Mouse (Mus musculus) liver, postnatal 0 days (tissue): Measurements from ENCODE around the gene Gna11. TPM values are rescaled to one million over a fixed set of nuclear protein-coding genes. Genes with fewer than 3 reads are reported as not detected.
A peak's percentile ranks its signal among the peaks of the same experiment; 100 is the strongest.

Experiments
- ATAC-seq: fragments of 200-750 bp; cut with Nextera tagmentation; 2 replicates; pipeline ENCODE4 v1.8.0; 2017; ENCODE audit warnings: mild to moderate bottlenecking, moderate library complexity
- DNase-seq: peaks from one replicate; pipeline ENCODE4 v3.0.0-alpha.2; 2016
- H3K27ac ChIP-seq: fragments of 300-500 bp; sonication (generic); 2 replicates; pipeline ENCODE4 v1.5.1; 2014; ENCODE audit warnings: antibody characterized with exemption, moderate library complexity, mild to moderate bottlenecking, low read depth
- H3K27me3 ChIP-seq: fragments of 300-500 bp; sonication (generic); 2 replicates; pipeline ENCODE4 v1.6.1; 2014; ENCODE audit warnings: low read length, control low read depth, mixed read lengths; ENCODE audit not compliant: insufficient read depth
- H3K36me3 ChIP-seq: fragments of 300-500 bp; sonication (generic); replicated peaks from 2 replicates; pipeline ENCODE4 v1.6.1; 2014; ENCODE audit warnings: mild to moderate bottlenecking, control low read depth, low read length, moderate library complexity, mixed read lengths; ENCODE audit not compliant: insufficient read depth
- H3K4me1 ChIP-seq: fragments of 300-500 bp; sonication (generic); 2 replicates; pipeline ENCODE4 v1.6.1; 2014; ENCODE audit warnings: antibody characterized with exemption, mild to moderate bottlenecking, control low read depth; ENCODE audit not compliant: insufficient read depth
- H3K4me2 ChIP-seq: fragments of 300-500 bp; sonication (generic); 2 replicates; pipeline ENCODE4 v1.6.1; 2014; ENCODE audit warnings: low read depth, mild to moderate bottlenecking, low read length, moderate library complexity, mixed read lengths
- H3K4me3 ChIP-seq: fragments of 300-500 bp; sonication (generic); 2 replicates; pipeline ENCODE4 v1.5.1; 2014; ENCODE audit warnings: low read depth, low read length
- H3K9ac ChIP-seq: fragments of 300-500 bp; sonication (generic); replicated peaks from 2 replicates; pipeline ENCODE4 v1.6.1; 2014; ENCODE audit warnings: mild to moderate bottlenecking, moderate library complexity
- H3K9me3 ChIP-seq: fragments of 300-500 bp; sonication (generic); 2 replicates; pipeline ENCODE4 v1.6.1; 2016; ENCODE audit warnings: mild to moderate bottlenecking, control low read depth, low read length, mixed read lengths
- CTCF ChIP-seq: sonication (generic); IDR thresholded peaks from 2 replicates; pipeline ENCODE4 v1.5.1; 2016; ENCODE audit warnings: antibody characterized with exemption, low read depth
- EP300 ChIP-seq: IDR thresholded peaks from 2 replicates; pipeline ENCODE4 v1.6.1; 2016; ENCODE audit warnings: antibody characterized with exemption, low read depth, mild to moderate bottlenecking
- WGBS: fragments of 180-500 bp; shearing (Covaris S2); extraction: QIAGEN DNeasy Blood & Tissue Kit; methylation state at CpG from one replicate; pipeline ENCODE4 v1.1.7; 2014; ENCODE audit not compliant: insufficient replicate concordance; 5-methylcytosine and 5-hydroxymethylcytosine counted together
- polyA plus RNA-seq: library from polyadenylated mRNA; unstranded; fragments of >200 nt; fragmentation: Nextera tagmentation; extraction: Ambion mirVana; gene quantifications from 2 replicates; pipeline ENCODE4 v1.2.1, GENCODE M21; 2015

Gna11 gene
- 18.3 and 19.2 TPM in 2 replicates for polyA plus RNA-seq

GRCm38 (mm10) chr10:81545161-81545747 is at the start of gene Gna11:
Gene Gna11 (minus strand): TSS chr10:81545190.
- DNase-seq: peak; percentile 100
- Histone ChIP-seq H3K4me1 (peaks cover 47% of the 10 kb centered on the region), H3K9ac (peak within 1 kb of the TSS; percentile 80), H3K27me3 (no peaks in the 10 kb centered on the region), H3K9me3 (no peaks in the 10 kb centered on the region), H3K27ac (peak within 1 kb of the TSS; percentile 70), H3K4me3 (peak within 1 kb of the TSS; percentile 68), H3K36me3 (no peaks in the 10 kb centered on the region), H3K4me2 (peak within 1 kb of the TSS; percentile 99)
- WGBS: 1% methylated on average over 50 of the region's 59 CpGs
- TF ChIP-seq CTCF: no peak
- TF ChIP-seq EP300: no peak
- ATAC-seq: peak; percentile 92

GRCm38 (mm10) chr10:81593935-81594334 is 48.9 kb upstream of the Gna11 start:
- H3K9me3 ChIP-seq: no peaks in the 10 kb centered on the region
- no peak for ATAC-seq
- H3K27ac ChIP-seq: no peak overlapping the region
- no peak for DNase-seq
- H3K4me1 ChIP-seq: peaks cover 18% of the 10 kb centered on the region
- H3K4me3 ChIP-seq: no peak overlapping the region
- no peaks in the 10 kb centered on the region for H3K36me3 ChIP-seq
- H3K4me2 ChIP-seq: no peak overlapping the region
- no peak for TF ChIP-seq CTCF
- no peak for TF ChIP-seq EP300
- H3K27me3 ChIP-seq: no peaks in the 10 kb centered on the region
- 77% methylated on average over 18 of the region's 18 CpGs for WGBS
- H3K9ac ChIP-seq: no peak overlapping the region

DNA sequence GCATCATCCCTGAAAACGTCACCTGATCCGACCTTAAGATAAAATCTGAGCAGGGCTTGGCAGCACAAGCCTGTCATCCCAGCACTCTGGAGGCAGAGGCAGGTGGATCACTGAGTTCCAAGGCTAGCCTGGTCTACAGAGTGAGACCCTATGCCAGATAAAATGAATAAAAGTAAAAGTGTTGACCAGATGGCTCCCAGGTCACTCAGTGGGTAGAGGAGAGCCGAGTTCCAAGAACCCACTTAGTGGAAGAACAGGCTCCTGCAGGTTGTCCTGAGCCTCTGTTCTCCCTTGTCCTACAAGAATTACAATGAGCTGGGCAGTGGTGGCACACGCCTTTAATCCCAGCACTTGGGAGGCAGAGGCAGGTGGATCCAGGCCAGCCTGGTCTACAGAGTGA is 48.2 kb upstream of the Gna11 start:
- TF ChIP-seq CTCF (no peak), EP300 (no peak)
- H3K9me3 ChIP-seq: no peaks in the 10 kb centered on the region
- H3K4me3 ChIP-seq: no peak overlapping the region
- H3K27ac ChIP-seq: no peak overlapping the region
- H3K4me1 ChIP-seq: peaks cover 17% of the 10 kb centered on the region
- H3K9ac ChIP-seq: no peak overlapping the region
- WGBS: 68% methylated on average over 4 of the region's 4 CpGs
- H3K4me2 ChIP-seq: no peak overlapping the region
- H3K27me3 ChIP-seq: no peaks in the 10 kb centered on the region
- DNase-seq: no peak
- H3K36me3 ChIP-seq: no peaks in the 10 kb centered on the region
- ATAC-seq: no peak

DNA sequence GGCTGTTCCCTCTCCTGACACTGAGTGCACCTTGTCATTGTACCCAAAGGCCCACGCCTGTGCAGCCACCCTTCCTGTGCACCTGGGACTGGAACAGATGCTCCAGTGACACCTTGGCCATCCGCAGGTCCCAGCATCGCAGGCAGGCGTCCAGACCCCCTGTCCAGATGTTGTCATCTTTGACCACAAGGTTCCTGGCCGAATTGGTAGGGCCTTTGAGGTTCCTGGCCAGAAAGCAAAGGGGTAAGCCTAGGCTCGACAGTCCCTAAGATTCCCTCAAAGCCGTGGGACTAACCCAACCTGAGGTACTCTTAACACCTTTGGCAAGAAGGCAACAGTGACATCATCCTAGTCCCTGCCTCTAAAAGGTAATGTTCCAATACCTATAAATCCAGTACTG is 47.6 kb upstream of the Gna11 start:
- H3K27me3 ChIP-seq: no peaks in the 10 kb centered on the region
- ATAC-seq (no peak), DNase-seq (no peak)
- WGBS: 78% methylated on average over 7 of the region's 7 CpGs
- H3K27ac ChIP-seq: no peak overlapping the region
- H3K4me2 ChIP-seq: no peak overlapping the region
- H3K4me1 ChIP-seq: peaks cover 15% of the 10 kb centered on the region
- no peak for TF ChIP-seq CTCF
- no peaks in the 10 kb centered on the region for H3K36me3 ChIP-seq
- H3K4me3 ChIP-seq: no peak overlapping the region
- H3K9me3 ChIP-seq: no peaks in the 10 kb centered on the region
- H3K9ac ChIP-seq: no peak overlapping the region

- Histone ChIP-seq H3K27me3 (no peaks in the 10 kb centered on the region), H3K4me1 (peaks cover 8% of the 10 kb centered on the region), H3K36me3 (no peaks in the 10 kb centered on the region), H3K9ac (no peak overlapping the region), H3K4me3 (no peak overlapping the region), H3K27ac (no peak overlapping the region), H3K4me2 (no peak overlapping the region), H3K9me3 (no peaks in the 10 kb centered on the region)
- TF ChIP-seq EP300 (no peak), CTCF (no peak)
- WGBS: 80% methylated on average over 9 of the region's 9 CpGs
- DNase-seq: no peak
- no peak for ATAC-seq
These were observed 46.9 kb upstream of the Gna11 start for GRCm38 (mm10) chr10:81591846-81592245.

GRCm38 (mm10) chr10:81588739-81589138 is 43.7 kb upstream of the Gna11 start:
- no peaks in the 10 kb centered on the region for H3K27me3 ChIP-seq
- H3K36me3 ChIP-seq: no peaks in the 10 kb centered on the region
- H3K9ac ChIP-seq: no peak overlapping the region
- H3K4me1 ChIP-seq: no peaks in the 10 kb centered on the region
- H3K27ac ChIP-seq: no peak overlapping the region
- no peak for DNase-seq
- H3K4me2 ChIP-seq: no peak overlapping the region
- H3K9me3 ChIP-seq: no peaks in the 10 kb centered on the region
- no peak for ATAC-seq
- 70% methylated on average over 7 of the region's 7 CpGs for WGBS
- no peak overlapping the region for H3K4me3 ChIP-seq
- TF ChIP-seq CTCF (no peak), EP300 (no peak)

GRCm38 (mm10) chr10:81583347-81583746 is 38.4 kb upstream of the Gna11 start:
- H3K9ac ChIP-seq: no peak overlapping the region
- no peak for DNase-seq
- no peak for ATAC-seq
- TF ChIP-seq CTCF: no peak
- TF ChIP-seq EP300: no peak
- H3K4me1 ChIP-seq: peaks cover 4% of the 10 kb centered on the region; the same call in 1 of the 2 replicates
- 0 out of 2 replicates have a peak, but pooled peaks cover 3% of the 10 kb centered on the region for H3K27me3 ChIP-seq
- no peaks in the 10 kb centered on the region for H3K36me3 ChIP-seq
- WGBS: 61% methylated on average over 6 of the region's 6 CpGs
- no peaks in the 10 kb centered on the region for H3K9me3 ChIP-seq
- H3K4me2 ChIP-seq: no peak overlapping the region
- no peak overlapping the region for H3K4me3 ChIP-seq
- no peak overlapping the region for H3K27ac ChIP-seq
